Mouse (Mus musculus): ENCODE data around the gene Cep250.

Cep250 gene

GRCm38 (mm10) chr2:155973348-155973747 lies 17.1 kb downstream of the Cep250 start:
- WGBS = 86% methylated on average over 6 of the region's 6 CpGs

GRCm38 (mm10) chr2:155974087-155974731 lies 18.0 kb downstream of the Cep250 start:
- WGBS = 66% methylated on average over 14 of the region's 14 CpGs

- 80% methylated on average over 5 of the region's 5 CpGs for WGBS
These were observed 23.2 kb downstream of the Cep250 start for GRCm38 (mm10) chr2:155979328-155979991.

DNA sequence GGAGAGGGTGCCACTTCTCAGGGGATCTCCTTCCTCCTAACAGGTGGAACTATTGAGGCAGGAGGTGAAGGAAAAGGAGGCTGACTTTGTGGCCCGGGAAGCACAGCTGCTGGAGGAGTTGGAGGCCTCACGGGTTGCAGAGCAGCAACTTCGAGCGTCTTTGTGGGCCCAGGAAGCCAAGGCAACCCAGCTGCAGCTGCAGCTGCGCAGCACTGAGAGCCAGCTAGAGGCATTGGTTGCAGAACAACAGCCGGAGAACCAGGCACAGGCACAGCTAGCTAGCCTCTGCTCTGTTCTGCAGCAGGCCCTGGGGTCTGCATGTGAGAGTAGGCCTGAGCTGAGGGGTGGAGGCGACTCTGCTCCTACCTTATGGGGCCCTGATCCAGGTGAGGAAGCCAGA lies 29.5 kb downstream of the Cep250 start:
- 88% methylated on average over 7 of the region's 7 CpGs for WGBS

GRCm38 (mm10) chr2:155987131-155987530 lies 30.9 kb downstream of the Cep250 start:
- WGBS = 98% methylated on average over 6 of the region's 6 CpGs

- WGBS = 73% methylated on average over 4 of the region's 4 CpGs
These were observed 32.8 kb downstream of the Cep250 start for GRCm38 (mm10) chr2:155989085-155989484.

DNA sequence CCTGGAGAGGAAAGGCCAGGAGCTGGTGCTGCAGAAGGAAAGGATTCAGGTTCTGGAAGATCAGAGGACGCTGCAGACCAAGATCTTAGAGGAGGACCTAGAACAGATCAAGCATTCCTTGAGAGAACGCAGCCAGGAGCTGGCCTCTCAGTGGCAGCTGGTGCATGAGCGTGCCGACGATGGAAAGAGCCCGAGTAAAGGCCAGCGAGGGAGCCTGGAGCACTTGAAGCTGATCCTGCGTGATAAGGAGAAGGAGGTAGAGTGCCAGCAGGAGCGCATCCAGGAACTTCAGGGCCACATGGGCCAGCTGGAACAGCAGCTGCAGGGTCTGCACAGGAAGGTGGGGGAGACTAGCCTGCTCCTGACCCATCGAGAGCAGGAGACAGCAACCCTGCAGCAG lies 34.9 kb downstream of the Cep250 start:
- 77% methylated on average over 10 of the region's 10 CpGs for WGBS

DNA sequence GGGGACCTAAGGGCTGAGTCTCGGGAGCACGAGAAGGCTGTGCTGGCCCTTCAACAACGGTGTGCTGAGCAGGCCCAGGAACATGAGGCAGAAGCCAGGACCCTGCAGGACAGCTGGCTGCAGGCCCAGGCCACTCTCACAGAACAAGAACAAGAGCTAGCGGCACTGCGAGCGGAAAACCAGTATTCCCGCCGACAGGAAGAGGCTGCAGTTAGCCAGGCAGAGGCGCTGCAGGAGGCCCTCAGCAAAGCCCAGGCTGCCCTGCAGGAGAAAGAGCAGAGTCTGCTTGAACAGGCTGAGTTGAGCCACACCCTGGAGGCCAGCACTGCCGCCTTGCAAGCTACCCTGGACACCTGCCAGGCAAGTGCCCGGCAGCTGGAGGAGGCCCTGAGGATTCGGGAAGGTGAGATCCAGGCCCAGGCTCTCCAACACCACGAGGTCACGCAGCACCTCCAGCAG lies 35.6 kb downstream of the Cep250 start:
- WGBS = 55% methylated on average over 14 of the region's 14 CpGs

DNA sequence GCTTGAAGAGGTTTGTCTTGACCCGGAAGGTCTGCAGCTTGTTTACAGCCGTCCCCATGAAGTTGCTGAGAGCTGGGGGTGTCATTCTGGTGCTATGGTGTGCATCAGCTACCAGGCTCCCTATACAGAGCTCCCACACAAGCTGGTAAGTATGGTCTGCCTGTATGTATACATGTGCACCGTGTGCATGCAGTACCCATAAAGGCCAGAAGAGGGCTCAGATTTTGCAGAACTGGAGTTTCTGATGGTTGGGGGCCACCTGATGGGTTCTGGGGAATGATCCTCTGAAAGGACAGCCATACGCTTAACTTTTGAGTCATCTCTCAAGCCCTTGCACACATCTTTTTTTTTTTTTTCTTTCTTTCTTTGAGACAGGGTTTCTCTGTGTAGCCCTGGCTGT lies 49.1 kb downstream of the Cep250 start:
- 93% methylated on average over 4 of the region's 4 CpGs for WGBS

DNA sequence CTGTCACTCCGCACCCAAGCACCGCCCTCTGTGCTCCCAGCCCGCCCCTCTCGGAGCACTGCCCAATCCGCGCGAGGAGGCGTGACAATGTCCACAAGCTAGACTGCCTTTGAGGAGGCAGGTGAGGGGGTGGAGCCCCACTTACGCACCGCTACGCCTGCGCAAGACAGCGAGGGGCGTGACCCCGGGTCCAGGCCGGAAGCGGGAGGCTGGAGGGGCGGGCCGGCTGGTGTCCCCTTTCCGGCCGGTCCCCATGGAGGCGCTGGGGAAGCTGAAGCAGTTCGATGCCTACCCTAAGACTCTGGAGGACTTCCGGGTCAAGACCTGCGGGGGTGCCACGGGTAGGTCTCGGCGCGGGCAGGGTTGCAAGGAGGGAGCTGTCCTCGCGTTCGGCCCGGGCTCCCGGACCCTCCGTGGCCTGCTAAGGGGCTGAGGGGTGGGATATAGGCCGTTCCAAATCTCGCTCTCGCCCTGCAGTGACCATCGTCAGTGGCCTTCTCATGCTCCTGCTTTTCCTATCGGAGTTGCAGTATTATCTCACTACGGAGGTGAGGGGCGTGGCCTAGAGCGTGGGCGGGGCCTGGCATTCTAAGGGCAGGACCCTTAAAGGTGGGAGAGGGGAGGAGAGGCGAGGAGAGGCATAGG lies 51.8 kb downstream of the Cep250 start, which contains the start of the genes 6430550D23Rik and Ergic3:
Gene 6430550D23Rik, minus strand, starts transcription at position 90 of the 645 bp plus-strand sequence.
Gene Ergic3, plus strand, starts transcription at position 158 of the 645 bp plus-strand sequence.
- under 1% methylated on average over 45 of the region's 45 CpGs for WGBS

- WGBS = 89% methylated on average over 3 of the region's 3 CpGs
These were observed 61.8 kb downstream of the Cep250 start for GRCm38 (mm10) chr2:156018106-156018505.

GRCm38 (mm10) chr2:156021219-156021618 lies 65.0 kb downstream of the Cep250 start:
- WGBS = 91% methylated on average over 8 of the region's 8 CpGs

- 88% methylated on average over 2 of the region's 2 CpGs for WGBS
These were observed 65.5 kb downstream of the Cep250 start for GRCm38 (mm10) chr2:156021765-156022164.

DNA sequence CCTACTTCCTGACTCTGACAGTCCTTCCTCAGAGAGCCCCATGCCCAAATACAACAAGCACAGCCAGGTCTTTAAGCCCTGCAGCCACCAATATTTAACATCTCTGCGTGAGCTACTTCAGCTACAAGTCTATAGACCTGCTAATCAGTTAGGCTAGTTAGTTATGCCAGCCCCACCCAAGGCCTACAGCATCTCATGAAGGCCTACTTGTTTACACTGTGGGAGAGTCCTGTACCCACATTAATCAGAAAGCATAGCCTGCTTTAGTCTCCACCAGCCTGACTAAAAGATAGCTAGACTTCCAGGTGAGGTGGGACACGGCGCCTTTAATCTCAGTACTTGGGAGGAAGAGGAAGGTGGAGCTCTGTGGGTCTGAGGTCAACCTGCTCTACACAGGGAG lies 83.1 kb downstream of the Cep250 start:
- 90% methylated on average over 3 of the region's 3 CpGs for WGBS

- 85% methylated on average over 8 of the region's 8 CpGs for WGBS
These were observed 86.6 kb downstream of the Cep250 start for GRCm38 (mm10) chr2:156042903-156043302.

DNA sequence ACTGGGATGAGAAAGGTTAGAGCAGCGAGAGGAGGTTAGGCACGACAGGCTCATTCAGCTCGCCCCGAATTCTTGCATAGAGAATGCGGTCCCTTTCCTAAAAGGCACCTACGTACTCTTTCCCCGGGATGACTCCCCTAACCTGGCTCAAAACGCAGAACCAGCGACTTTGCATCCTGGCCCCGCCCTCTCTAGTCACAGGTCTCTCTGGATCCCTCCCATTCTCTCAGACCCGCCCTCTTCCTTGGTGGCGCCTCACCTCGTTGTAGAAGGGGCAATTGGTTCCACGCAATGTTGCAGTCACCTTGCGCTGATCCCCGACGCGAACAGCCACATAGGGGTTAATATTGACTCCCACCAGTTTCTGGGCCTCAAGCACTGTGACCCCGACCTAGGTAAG lies 91.7 kb downstream of the Cep250 start:
- 38% methylated on average over 19 of the region's 19 CpGs for WGBS
